In genomic region chr5:30580725-30581124, GRCm38 (mm10) we compare ENCODE assay signal across 17 mouse cellular contexts. TPM values are rescaled to one million over a fixed set of nuclear protein-coding genes. Genes with fewer than 3 reads are reported as not detected.
"Had no signal": no experiment of that assay in that cellular context is flagged by ENCODE, and none has a peak within 500 bp of the region (broad histone marks: within the 10 kb centered on the region; RNA-seq: fewer than 3 reads in every experiment).

No protein-coding gene starts in this region.

- ATAC-seq: liver, postnatal 0 days; midbrain, embryonic 16.5 days had no signal

- H3K4me3 ChIP-seq: layer of hippocampus, adult 2 months; limb, embryonic 12.5 days; liver, embryonic 13.5 days had no signal

- H3K4me1 ChIP-seq: limb, embryonic 12.5 days had no signal

- H3K36me3 ChIP-seq: limb, embryonic 12.5 days; liver, embryonic 13.5 days had no signal

- H3K9me3 ChIP-seq: limb, embryonic 12.5 days; liver, embryonic 13.5 days had no signal

- H3K4me2 ChIP-seq: limb, embryonic 12.5 days; liver, embryonic 13.5 days had no signal

- H3K27ac ChIP-seq: layer of hippocampus, adult 2 months; limb, embryonic 12.5 days; liver, embryonic 13.5 days; stomach, postnatal 0 days had no signal

- DNase-seq: kidney, postnatal 10 days; kidney, postnatal 4 days; liver; liver, embryonic 13.5 days; liver, postnatal 0 days; lung, postnatal 36 days; thymus, postnatal 4 days had no signal

- H3K9ac ChIP-seq: limb, embryonic 12.5 days; liver, embryonic 13.5 days; liver, postnatal 0 days had no signal

RNA-seq across cellular contexts. Expression of gene Kcnk3, which starts 7.2 kb away (rescaled TPM):
- total RNA-seq: megakaryocyte progenitor cell, adult 5-6 weeks had no signal

RNA-seq across cellular contexts. Expression of gene Cib4, which starts 35.1 kb away (rescaled TPM):
- total RNA-seq: layer of hippocampus, adult 2 months; layer of hippocampus, postnatal 10 days; left cerebral cortex, postnatal 36 days; megakaryocyte progenitor cell, adult 5-6 weeks had no signal
- polyA plus RNA-seq: kidney, embryonic 14.5 days; limb, embryonic 12.5 days; liver, embryonic 13.5 days; liver, postnatal 0 days; lung, embryonic 16.5 days; midbrain, embryonic 16.5 days; neural tube, embryonic 14.5 days had no signal
